Mouse (Mus musculus) midbrain, postnatal 0 days (tissue): ENCODE measurements at regions not wholly inside any gene's neighbourhood (a gene's known extent, or its start where the extent isn't known, plus 50 kb on each side); places are given as distances from the start of the nearest gene placed in this dataset.

Source experiments
- ATAC-seq: fragments of 200-750 bp; cut with Nextera tagmentation; 2 replicates; pipeline ENCODE4 v1.8.0; 2017; ENCODE audit warnings: moderate number of reproducible peaks, mild to moderate bottlenecking, moderate TSS enrichment, moderate library complexity; ENCODE audit not compliant: low FRiP score
- DNase-seq: peaks from one replicate; pipeline ENCODE4 v3.0.0-alpha.2; 2015; ENCODE audit warnings: low spot score
- H3K27ac ChIP-seq: fragments of 300-500 bp; sonication (generic); 2 replicates; pipeline ENCODE4 v1.5.1; 2014; ENCODE audit warnings: low read depth, mild to moderate bottlenecking, low read length, mixed read lengths
- H3K27me3 ChIP-seq: fragments of 300-500 bp; sonication (generic); 2 replicates; pipeline ENCODE4 v1.6.1; 2014; ENCODE audit warnings: low read length, control low read depth, mixed read lengths; ENCODE audit not compliant: insufficient read depth
- H3K36me3 ChIP-seq: fragments of 300-500 bp; sonication (generic); 2 replicates; pipeline ENCODE4 v1.6.1; 2014; ENCODE audit warnings: low read length, control low read depth, mixed read lengths; ENCODE audit not compliant: insufficient read depth
- H3K4me1 ChIP-seq: fragments of 300-500 bp; sonication (generic); 2 replicates; pipeline ENCODE4 v1.6.1; 2014; ENCODE audit warnings: mild to moderate bottlenecking, control low read depth, antibody characterized with exemption, low read length, mixed read lengths; ENCODE audit not compliant: insufficient read depth
- H3K4me2 ChIP-seq: fragments of 300-500 bp; sonication (generic); 2 replicates; pipeline ENCODE4 v1.6.1; 2014; ENCODE audit warnings: low read depth, mild to moderate bottlenecking, low read length, mixed read lengths; ENCODE audit not compliant: poor library complexity, severe bottlenecking
- H3K4me3 ChIP-seq: fragments of 300-500 bp; sonication (generic); 2 replicates; pipeline ENCODE4 v1.5.1; 2014; ENCODE audit warnings: low read depth, mild to moderate bottlenecking, low read length, moderate library complexity
- H3K9ac ChIP-seq: fragments of 300-500 bp; sonication (generic); replicated peaks from 2 replicates; pipeline ENCODE4 v1.6.1; 2014; ENCODE audit warnings: mild to moderate bottlenecking, low read length, moderate library complexity, mixed read lengths; ENCODE audit not compliant: poor library complexity, severe bottlenecking
- H3K9me3 ChIP-seq: fragments of 300-500 bp; sonication (generic); 2 replicates; pipeline ENCODE4 v1.6.1; 2016; ENCODE audit warnings: low read length, control low read depth
- CTCF ChIP-seq: IDR thresholded peaks from 2 replicates; pipeline ENCODE4 v1.5.1; 2016; ENCODE audit warnings: antibody characterized with exemption, mild to moderate bottlenecking
- WGBS: fragments of 180-500 bp; shearing (Covaris S2); extraction: QIAGEN DNeasy Blood & Tissue Kit; methylation state at CpG from one replicate; pipeline ENCODE4 v1.1.7; 2014; 5-methylcytosine and 5-hydroxymethylcytosine counted together

GRCm38 (mm10) chr11:32900437-32900836, 76.0 kb upstream of the Smim23 start:
- no peak overlapping the region for H3K4me2 ChIP-seq
- H3K9ac ChIP-seq: no peak overlapping the region
- H3K4me1 ChIP-seq: no peaks in the 10 kb centered on the region
- ATAC-seq (no peak), DNase-seq (no peak)
- no peaks in the 10 kb centered on the region for H3K27me3 ChIP-seq
- TF ChIP-seq CTCF: no peak
- 84% methylated on average over 6 of the region's 6 CpGs for WGBS
- H3K9me3 ChIP-seq: no peaks in the 10 kb centered on the region
- no peaks in the 10 kb centered on the region for H3K36me3 ChIP-seq
- H3K27ac ChIP-seq: no peak overlapping the region
- no peak overlapping the region for H3K4me3 ChIP-seq

DNA sequence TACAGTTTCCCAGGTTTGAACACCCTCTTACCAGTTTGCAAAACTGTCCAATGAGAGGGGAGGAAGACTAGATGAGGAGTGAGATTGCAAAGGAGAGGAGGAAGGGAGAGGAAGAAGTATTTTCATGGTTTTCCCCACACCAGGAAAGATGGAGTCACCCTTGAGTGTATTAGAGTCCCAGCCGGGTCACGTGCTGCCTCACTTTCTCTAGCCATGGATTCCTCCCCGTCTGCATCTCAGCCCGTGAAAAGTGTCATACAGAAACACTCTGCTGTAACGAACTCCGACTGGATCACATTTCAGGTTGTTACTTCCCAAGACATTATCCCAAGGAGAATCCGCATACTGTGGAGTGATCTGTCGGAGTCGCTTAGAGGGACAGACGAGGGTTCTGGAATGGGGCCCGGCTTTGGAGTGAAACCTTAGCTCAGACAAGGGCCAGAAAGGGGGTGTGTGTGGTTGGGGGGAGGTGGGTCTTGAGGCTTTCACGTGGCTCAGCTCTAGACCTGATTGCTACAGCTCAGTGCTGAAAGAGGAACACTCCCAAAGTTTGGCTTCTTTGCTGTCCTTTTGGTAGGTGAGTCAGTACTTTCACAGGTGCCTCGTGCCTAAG, 75.3 kb upstream of the Smim23 start:
- DNase-seq (no peak), ATAC-seq (no peak)
- no peak for TF ChIP-seq CTCF
- no peak overlapping the region for H3K27ac ChIP-seq
- no peak overlapping the region for H3K4me3 ChIP-seq
- no peaks in the 10 kb centered on the region for H3K36me3 ChIP-seq
- H3K4me1 ChIP-seq: no peaks in the 10 kb centered on the region
- 71% methylated on average over 13 of the region's 13 CpGs for WGBS
- H3K9ac ChIP-seq: no peak overlapping the region
- H3K4me2 ChIP-seq: no peak overlapping the region
- no peaks in the 10 kb centered on the region for H3K9me3 ChIP-seq
- no peaks in the 10 kb centered on the region for H3K27me3 ChIP-seq

DNA sequence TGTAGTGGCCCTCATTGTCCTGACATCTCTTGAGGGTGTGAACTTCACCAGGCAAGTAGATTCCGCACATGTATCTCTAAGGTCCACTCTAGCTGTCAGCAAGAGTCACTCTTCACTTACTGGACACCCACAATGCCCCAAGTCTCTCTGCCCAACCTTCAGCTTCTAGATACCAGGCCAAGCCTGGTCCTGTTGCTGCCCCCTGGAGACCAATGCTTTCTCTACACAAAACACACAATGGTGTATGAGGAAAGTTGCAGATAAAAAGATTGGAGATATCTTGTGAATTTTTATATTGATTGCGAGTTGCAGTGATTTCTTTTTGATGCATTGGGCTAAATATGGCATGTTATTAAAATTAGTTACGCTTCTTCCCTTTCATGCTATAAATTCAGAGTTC, 71.0 kb upstream of the Smim23 start:
- H3K9ac ChIP-seq: no peak overlapping the region
- no peaks in the 10 kb centered on the region for H3K4me1 ChIP-seq
- no peak overlapping the region for H3K4me3 ChIP-seq
- DNase-seq: no peak
- no peak overlapping the region for H3K4me2 ChIP-seq
- no peaks in the 10 kb centered on the region for H3K36me3 ChIP-seq
- H3K27ac ChIP-seq: no peak overlapping the region
- no peak; the same call in 1 of the 2 replicates for TF ChIP-seq CTCF
- no peaks in the 10 kb centered on the region for H3K9me3 ChIP-seq
- no peaks in the 10 kb centered on the region for H3K27me3 ChIP-seq
- 82% methylated on average over 3 of the region's 3 CpGs for WGBS
- no peak for ATAC-seq

DNA sequence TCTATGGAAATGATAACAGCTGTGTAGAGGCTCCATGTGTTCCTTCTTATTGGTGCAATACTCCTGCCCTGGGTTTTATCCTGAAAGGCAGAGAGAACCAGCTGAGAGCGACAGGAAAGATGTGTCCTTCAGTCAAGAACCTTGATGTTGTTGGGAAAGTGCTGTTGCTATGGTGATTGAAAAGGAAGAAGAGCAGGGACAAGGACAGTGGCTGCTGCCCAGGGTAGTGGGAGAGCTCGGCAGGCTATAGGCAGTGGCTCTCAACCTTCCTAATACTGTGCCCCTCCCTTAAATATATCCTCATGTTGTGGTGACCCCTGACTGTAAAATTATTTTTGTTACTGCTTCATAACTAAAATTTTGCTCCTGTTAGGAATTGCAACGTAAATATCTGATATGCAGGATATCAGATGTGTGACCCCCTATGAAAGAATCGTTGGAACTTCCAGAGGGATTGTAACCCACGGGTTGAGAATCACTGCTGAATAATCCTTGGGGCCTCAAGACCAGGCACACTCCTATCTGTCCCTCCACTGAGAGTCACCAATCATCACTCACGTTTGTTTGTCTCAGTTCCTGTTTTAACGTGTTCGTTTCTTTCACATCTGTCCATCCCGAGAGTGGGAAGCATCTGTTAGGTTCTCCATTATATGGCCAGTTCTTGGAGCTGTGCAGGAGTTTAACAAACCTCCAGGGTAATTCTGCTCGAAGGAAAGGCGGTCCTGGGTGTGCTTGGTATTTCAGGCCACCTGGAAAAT, 68.9 kb upstream of the Smim23 start:
- DNase-seq: peak; percentile 13
- H3K36me3 ChIP-seq: no peaks in the 10 kb centered on the region

GRCm38 (mm10) chr11:32892496-32892895, 68.1 kb upstream of the Smim23 start:
- Histone ChIP-seq H3K4me3 (no peak overlapping the region), H3K27ac (no peak overlapping the region), H3K4me1 (no peaks in the 10 kb centered on the region), H3K9ac (no peak overlapping the region), H3K4me2 (no peak overlapping the region), H3K27me3 (no peaks in the 10 kb centered on the region), H3K36me3 (no peaks in the 10 kb centered on the region), H3K9me3 (no peaks in the 10 kb centered on the region)
- WGBS: 90% methylated on average over 5 of the region's 5 CpGs
- no peak for TF ChIP-seq CTCF
- ATAC-seq (no peak), DNase-seq (no peak)

More for the DNA sequence above, 68.9 kb upstream of the Smim23 start:
- Histone ChIP-seq H3K4me1 (no peaks in the 10 kb centered on the region), H3K9me3 (no peaks in the 10 kb centered on the region), H3K9ac (no peak overlapping the region), H3K4me2 (no peak overlapping the region), H3K27ac (no peak overlapping the region), H3K4me3 (no peak overlapping the region), H3K27me3 (no peaks in the 10 kb centered on the region)
- no peak for TF ChIP-seq CTCF
- 0 out of 2 replicates have a peak, but pooled peaks have one; percentile 27 for ATAC-seq
- WGBS: 65% methylated on average over 11 of the region's 11 CpGs

DNA sequence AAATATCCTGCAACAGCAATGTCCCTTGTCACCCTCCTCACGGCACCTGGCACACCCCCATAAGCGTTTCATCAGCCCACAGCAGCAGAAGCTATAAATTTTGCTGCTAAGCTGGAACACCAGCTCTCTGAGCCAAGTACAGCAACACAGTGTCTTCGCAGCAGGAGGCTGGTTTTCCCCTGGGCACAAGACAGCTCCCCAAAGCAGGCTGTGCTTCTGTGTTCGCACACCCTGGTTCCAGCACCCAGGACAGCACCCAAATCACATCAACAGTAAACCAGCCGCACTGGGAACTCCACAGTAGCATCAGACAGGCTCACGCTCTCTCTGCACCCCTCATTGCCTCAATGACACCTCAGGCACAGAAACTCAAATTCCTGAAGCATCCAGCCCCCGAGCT, 64.8 kb upstream of the Smim23 start:
- Histone ChIP-seq H3K36me3 (no peaks in the 10 kb centered on the region), H3K9me3 (no peaks in the 10 kb centered on the region), H3K4me3 (no peak overlapping the region), H3K9ac (no peak overlapping the region), H3K4me2 (no peak overlapping the region), H3K4me1 (no peaks in the 10 kb centered on the region), H3K27ac (no peak overlapping the region), H3K27me3 (no peaks in the 10 kb centered on the region)
- DNase-seq (no peak), ATAC-seq (no peak)
- no peak for TF ChIP-seq CTCF
- WGBS: 34% methylated on average over 7 of the region's 7 CpGs
